In the genomic region with DNA sequence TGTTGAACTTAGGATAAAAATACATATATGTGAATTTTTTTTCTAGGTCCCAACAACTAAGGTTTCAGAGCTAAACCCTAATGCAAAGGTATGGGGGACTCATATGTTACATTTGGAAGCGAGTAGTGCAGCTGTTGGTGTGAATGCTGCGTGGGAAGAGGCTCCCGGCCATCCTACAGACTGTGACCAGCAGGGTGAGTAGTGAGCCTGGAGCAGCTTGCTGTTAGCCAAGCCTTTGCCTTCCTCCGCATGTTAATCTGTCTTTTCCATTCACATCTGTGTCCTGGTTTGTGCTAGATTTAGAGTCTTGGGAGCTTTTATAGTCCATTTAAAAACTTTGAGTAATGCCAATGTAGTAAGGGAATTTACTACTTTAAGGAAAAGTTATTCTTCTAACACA, we compare ENCODE assay signal across 9 mouse cellular contexts. TPM values are rescaled to one million over a fixed set of nuclear protein-coding genes. Genes with fewer than 3 reads are reported as not detected.
A peak's percentile ranks its signal among the peaks of the same experiment; 100 is the strongest.
DNase-seq lines count a peak whose midpoint lies in the region; ATAC-seq and TF ChIP-seq lines count a peak whose summit lies in the region.
"Had no signal": no experiment of that assay in that cellular context is flagged by ENCODE, and none has a peak within 500 bp of the region (broad histone marks: within the 10 kb centered on the region; RNA-seq: fewer than 3 reads in every experiment).

No protein-coding gene starts in this region.

- no peaks in the 10 kb centered on the region for H3K27me3 ChIP-seq in embryonic facial prominence, embryonic 11.5 days (ENCODE audit: control insufficient read depth, insufficient read depth, low read length)
- H3K27me3 ChIP-seq in embryonic facial prominence, embryonic 10.5 days (replicated peaks; ENCODE audit: low read depth, poor library complexity, severe bottlenecking), result no peaks in the 10 kb centered on the region

- 73% methylated on average over 4 of the region's 4 CpGs for WGBS in embryonic facial prominence, embryonic 11.5 days
- WGBS in embryonic facial prominence, embryonic 10.5 days, result 78% methylated on average over 4 of the region's 4 CpGs
- 71% methylated on average over 4 of the region's 4 CpGs for WGBS in lung, adult 2 months

- H3K4me1 ChIP-seq in embryonic facial prominence, embryonic 11.5 days (ENCODE audit: control insufficient read depth, insufficient read depth, low read length), result no peaks in the 10 kb centered on the region
- no peaks in the 10 kb centered on the region for H3K4me1 ChIP-seq in embryonic facial prominence, embryonic 10.5 days
- no peaks in the 10 kb centered on the region for H3K4me1 ChIP-seq in lung, adult 2 months (ENCODE audit: control insufficient read depth, insufficient read depth, low read length)

- no peak overlapping the region for H3K9ac ChIP-seq in embryonic facial prominence, embryonic 11.5 days (replicated peaks; ENCODE audit: low read length)

- no peaks in the 10 kb centered on the region for H3K9me3 ChIP-seq in embryonic facial prominence, embryonic 11.5 days (replicated peaks; ENCODE audit: control insufficient read depth, low read length)
- no peaks in the 10 kb centered on the region for H3K9me3 ChIP-seq in embryonic facial prominence, embryonic 10.5 days

- DNase-seq in embryonic facial prominence, embryonic 11.5 days (ENCODE audit: low spot score), result peak; percentile 14
- DNase-seq in embryonic facial prominence, embryonic 10.5 days (ENCODE audit: low spot score), result no peak
- no peak for DNase-seq in lung, adult 2 months
- DNase-seq in lung, postnatal 14 days, result no peak
- peak; percentile 52 for DNase-seq in layer of hippocampus, adult 11-12 months (ENCODE audit: low spot score)
- DNase-seq in right cerebral cortex, postnatal 25 days, result peak; percentile 32
- DNase-seq in gastrocnemius, postnatal 10 days, result no peak
- no peak for DNase-seq in adrenal gland, adult (ENCODE audit: inconsistent age in 2 of 2, low spot score in 1 of 2)
- DNase-seq: kidney, adult 9 months had no signal

- no peak overlapping the region for H3K4me3 ChIP-seq in embryonic facial prominence, embryonic 11.5 days (ENCODE audit: low read depth, low read length)
- H3K4me3 ChIP-seq in embryonic facial prominence, embryonic 10.5 days, result no peak overlapping the region
- no peak overlapping the region for H3K4me3 ChIP-seq in lung, adult 2 months (replicated peaks; ENCODE audit: extremely low read depth, low read depth, low read length)

- TF ChIP-seq CTCF in lung, adult 2 months (IDR thresholded peaks at IDR 0.05; ENCODE audit: insufficient read depth, low read length), result peak; percentile 24; the same call in 1 of the 2 replicates

- no peak for ATAC-seq in embryonic facial prominence, embryonic 11.5 days (replicated peaks; ENCODE audit: insufficient number of reproducible peaks, low FRiP score, low TSS enrichment, low read depth)

- H3K36me3 ChIP-seq in embryonic facial prominence, embryonic 11.5 days (replicated peaks; ENCODE audit: control insufficient read depth, insufficient read depth, low read depth, low read length), result peaks cover 2% of the 10 kb centered on the region
- peaks cover 66% of the 10 kb centered on the region for H3K36me3 ChIP-seq in embryonic facial prominence, embryonic 10.5 days (replicated peaks)

- no peak for TF ChIP-seq POLR2A in lung, adult 2 months (IDR thresholded peaks at IDR 0.05; ENCODE audit: borderline replicate concordance, extremely low read depth, low read depth, low read length)

- no peak overlapping the region for H3K27ac ChIP-seq in embryonic facial prominence, embryonic 11.5 days (replicated peaks; ENCODE audit: low read depth, low read length)
- H3K27ac ChIP-seq in embryonic facial prominence, embryonic 10.5 days (replicated peaks), result no peak overlapping the region

- no peak overlapping the region for H3K4me2 ChIP-seq in embryonic facial prominence, embryonic 11.5 days (ENCODE audit: low read depth, low read length)

RNA-seq across cellular contexts. Expression of gene Larp4b, which starts 43.1 kb away (rescaled TPM):
- polyA plus RNA-seq in embryonic facial prominence, embryonic 11.5 days (2014; fragmentation: Nextera tagmentation; extraction: Ambion mirVana), result 36.9 and 38.4 TPM in 2 replicates
- 34.3 TPM in 2 replicates for polyA plus RNA-seq in embryonic facial prominence, embryonic 10.5 days (2016; fragmentation: Nextera tagmentation; extraction: Ambion mirVana)
- 17.8 and 23.9 TPM in 2 replicates for polyA plus RNA-seq in lung, adult 2 months (2012; rRNA removed)
- total RNA-seq in gastrocnemius, postnatal 10 days (2021), result 10 to 100 TPM; 62.1 to 68.2 TPM

Comparison
In these comparisons a context has a peak if more than half of its experiments do, and no peak if none do; other contexts are left out.
1. DNase-seq: peak in embryonic facial prominence, embryonic 11.5 days (single experiment), layer of hippocampus, adult 11-12 months (single experiment) and right cerebral cortex, postnatal 25 days (single experiment); none in embryonic facial prominence, embryonic 10.5 days (single experiment), lung, adult 2 months (single experiment), lung, postnatal 14 days (single experiment), gastrocnemius, postnatal 10 days (single experiment) and adrenal gland, adult (0 of 2).